Mouse (Mus musculus): ENCODE results near the gene Bud23. TPM values are rescaled to one million over a fixed set of nuclear protein-coding genes. Genes with fewer than 3 reads are reported as not detected.
A peak's percentile ranks its signal among the peaks of the same experiment; 100 is the strongest.
"Not testable (repeated sequence)": the region's sequence is repeated elsewhere in the genome, so short reads cannot be mapped to it uniquely, and the experiment has no call there.

The Bud23 gene
- polyA plus RNA-seq (2015; fragmentation: Nextera tagmentation; extraction: Ambion mirVana) = 102 and 115 TPM in 2 replicates

- 70% methylated on average over 9 of the region's 9 CpGs for WGBS
- Histone ChIP-seq H3K4me1 (peaks cover 20% of the 10 kb centered on the region), H3K9ac (peak within 1 kb of the TSS; percentile 85), H3K4me3 (replicated peaks) (peak within 1 kb of the TSS; percentile 97), H3K27ac (replicated peaks) (peak within 1 kb of the TSS; percentile 66; the same call in 1 of the 2 replicates), H3K4me2 (replicated peaks) (peak within 1 kb of the TSS; percentile 87), H3K36me3 (peaks cover 39% of the 10 kb centered on the region)
- not testable (repeated sequence) for H3K9me3 ChIP-seq (replicated peaks); H3K27me3 ChIP-seq; ATAC-seq (ENCODE audit: insufficient number of reproducible peaks, low FRiP score, low TSS enrichment, low read depth)
Measured at GRCm38 (mm10) chr5:135064909-135065446, at the start of gene Bud23. Gene Bud23, minus strand, starts transcription at chr5:135064959.

DNA sequence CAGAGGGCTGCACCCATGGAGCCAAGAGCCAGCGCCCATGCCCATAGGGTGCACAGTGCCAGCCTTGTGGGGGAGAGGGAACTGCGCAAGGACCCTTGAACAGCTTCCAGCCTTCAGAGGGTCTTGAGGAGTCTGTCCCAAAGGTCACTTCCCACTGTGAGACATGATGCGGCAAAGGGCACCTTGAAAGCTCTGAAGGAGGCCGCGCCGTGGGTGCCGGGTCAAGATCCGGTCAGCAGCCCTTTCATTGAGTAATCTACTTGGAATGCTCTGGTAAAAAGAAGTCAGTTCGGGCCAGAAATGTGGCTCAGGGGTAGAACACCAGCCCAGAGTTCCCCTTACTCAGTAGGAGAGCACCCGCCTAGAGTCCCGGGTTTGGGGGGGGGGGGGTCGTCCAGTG, 49.0 kb upstream of the Bud23 start:
- Histone ChIP-seq H3K9me3 (replicated peaks) (no peaks in the 10 kb centered on the region), H3K4me2 (replicated peaks) (no peak overlapping the region), H3K27me3 (peaks cover 15% of the 10 kb centered on the region), H3K27ac (replicated peaks) (no peak overlapping the region), H3K36me3 (no peaks in the 10 kb centered on the region), H3K9ac (no peak overlapping the region), H3K4me1 (peaks cover 3% of the 10 kb centered on the region; the same call in 1 of the 2 replicates), H3K4me3 (replicated peaks) (no peak overlapping the region)
- ATAC-seq (ENCODE audit: insufficient number of reproducible peaks, low FRiP score, low TSS enrichment, low read depth) = no peak
- WGBS = 85% methylated on average over 12 of the region's 12 CpGs

- peaks cover 51% of the 10 kb centered on the region for H3K27me3 ChIP-seq
- no peak overlapping the region for H3K9ac ChIP-seq
- H3K9me3 ChIP-seq (replicated peaks) = no peaks in the 10 kb centered on the region
- no peak for ATAC-seq (ENCODE audit: insufficient number of reproducible peaks, low FRiP score, low TSS enrichment, low read depth)
- H3K4me3 ChIP-seq (replicated peaks) = no peak overlapping the region
- peaks cover 21% of the 10 kb centered on the region for H3K4me1 ChIP-seq
- H3K4me2 ChIP-seq (replicated peaks) = no peak overlapping the region
- H3K27ac ChIP-seq (replicated peaks) = no peak overlapping the region
- WGBS = 64% methylated on average over 6 of the region's 6 CpGs
- H3K36me3 ChIP-seq = no peaks in the 10 kb centered on the region
Measured at GRCm38 (mm10) chr5:135109976-135110375, 45.2 kb upstream of the Bud23 start.

GRCm38 (mm10) chr5:135109426-135109825, 44.7 kb upstream of the Bud23 start:
- H3K27ac ChIP-seq (replicated peaks) = no peak overlapping the region
- peaks cover 21% of the 10 kb centered on the region for H3K4me1 ChIP-seq
- H3K9ac ChIP-seq = no peak overlapping the region
- H3K36me3 ChIP-seq = no peaks in the 10 kb centered on the region
- no peak overlapping the region for H3K4me2 ChIP-seq (replicated peaks)
- WGBS = 92% methylated on average over 3 of the region's 3 CpGs
- H3K9me3 ChIP-seq (replicated peaks) = no peaks in the 10 kb centered on the region
- no peak overlapping the region for H3K4me3 ChIP-seq (replicated peaks)
- ATAC-seq (ENCODE audit: insufficient number of reproducible peaks, low FRiP score, low TSS enrichment, low read depth) = no peak
- H3K27me3 ChIP-seq = peaks cover 54% of the 10 kb centered on the region

DNA sequence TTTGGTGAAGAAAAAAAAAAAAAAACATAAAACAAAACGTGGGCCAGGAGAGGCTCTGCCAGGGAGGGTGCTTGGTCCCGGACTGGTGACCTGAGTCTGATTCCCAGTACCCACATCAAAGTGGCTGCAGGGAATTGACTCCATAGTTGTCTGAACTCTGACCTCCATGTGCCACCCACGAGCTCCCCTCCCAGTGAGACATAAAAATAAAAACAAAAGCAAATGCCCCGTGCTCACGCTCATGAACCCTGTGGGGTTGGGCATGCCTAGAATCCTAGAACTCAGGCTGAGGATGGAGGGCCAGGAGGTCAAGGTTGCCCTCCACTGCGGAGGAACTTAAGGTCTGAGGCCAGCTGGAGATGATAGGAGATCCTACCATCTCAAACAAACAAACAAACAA, 44.3 kb upstream of the Bud23 start:
- Histone ChIP-seq H3K4me1 (peaks cover 21% of the 10 kb centered on the region), H3K4me3 (replicated peaks) (no peak overlapping the region), H3K27ac (replicated peaks) (no peak overlapping the region), H3K9me3 (replicated peaks) (no peaks in the 10 kb centered on the region), H3K4me2 (replicated peaks) (no peak overlapping the region), H3K9ac (no peak overlapping the region), H3K27me3 (peaks cover 54% of the 10 kb centered on the region), H3K36me3 (no peaks in the 10 kb centered on the region)
- WGBS = 51% methylated on average over 6 of the region's 6 CpGs
- no peak for ATAC-seq (ENCODE audit: insufficient number of reproducible peaks, low FRiP score, low TSS enrichment, low read depth)

- no peak overlapping the region for H3K27ac ChIP-seq (replicated peaks)
- no peaks in the 10 kb centered on the region for H3K9me3 ChIP-seq (replicated peaks)
- H3K4me2 ChIP-seq (replicated peaks) = peak overlapping the region; percentile 98
- peaks cover 57% of the 10 kb centered on the region for H3K27me3 ChIP-seq
- ATAC-seq (ENCODE audit: insufficient number of reproducible peaks, low FRiP score, low TSS enrichment, low read depth) = no peak
- H3K4me1 ChIP-seq = peaks cover 21% of the 10 kb centered on the region
- WGBS = 7% methylated on average over 40 of the region's 40 CpGs
- H3K36me3 ChIP-seq = no peaks in the 10 kb centered on the region
- H3K9ac ChIP-seq = no peak overlapping the region
- peak overlapping the region; percentile 53 for H3K4me3 ChIP-seq (replicated peaks)
Measured at GRCm38 (mm10) chr5:135107521-135108501, 43.1 kb upstream of the Bud23 start.

GRCm38 (mm10) chr5:135106758-135107256, 42.0 kb upstream of the Bud23 start:
- H3K4me3 ChIP-seq (replicated peaks) = peak overlapping the region; percentile 53
- peaks cover 57% of the 10 kb centered on the region for H3K27me3 ChIP-seq
- WGBS = 0% methylated on average over 48 of the region's 48 CpGs
- peak; percentile 53; the same call in 1 of the 2 replicates for ATAC-seq (ENCODE audit: insufficient number of reproducible peaks, low FRiP score, low TSS enrichment, low read depth)
- H3K36me3 ChIP-seq = no peaks in the 10 kb centered on the region
- H3K27ac ChIP-seq (replicated peaks) = no peak overlapping the region
- no peaks in the 10 kb centered on the region for H3K9me3 ChIP-seq (replicated peaks)
- H3K4me2 ChIP-seq (replicated peaks) = peak overlapping the region; percentile 98
- H3K9ac ChIP-seq = peak overlapping the region; percentile 4
- peaks cover 21% of the 10 kb centered on the region for H3K4me1 ChIP-seq

DNA sequence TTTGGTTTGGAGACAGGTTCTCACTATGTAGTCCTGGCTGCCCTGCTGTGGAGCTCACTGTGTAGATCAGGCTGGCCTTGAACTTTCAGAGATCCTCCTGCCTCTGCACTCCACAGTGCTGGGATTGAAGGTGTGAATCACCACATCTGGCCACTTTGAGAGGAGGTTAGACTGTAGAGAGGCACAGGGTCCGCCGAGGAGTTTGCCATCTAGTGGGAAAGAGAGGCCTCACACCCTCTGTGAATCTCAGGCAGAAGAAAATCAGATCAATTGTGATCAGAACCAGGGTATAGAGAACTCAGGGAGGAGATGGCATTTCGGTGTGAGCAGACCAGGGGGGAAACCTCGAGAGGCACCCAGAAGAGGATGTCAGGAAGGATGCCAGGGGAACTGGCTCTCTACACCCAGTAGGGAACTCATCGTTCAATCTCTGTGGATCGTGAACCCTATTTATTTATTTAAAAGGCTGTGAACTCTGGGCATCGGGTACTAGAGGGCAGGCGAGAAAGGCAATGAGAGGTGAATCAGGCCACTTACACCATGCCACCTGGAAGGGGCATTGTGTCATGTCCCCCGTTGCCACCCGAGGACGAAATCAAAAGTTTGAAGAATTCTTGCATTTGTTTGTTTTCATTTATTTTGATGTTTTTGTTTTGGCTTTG, 39.4 kb upstream of the Bud23 start:
- Histone ChIP-seq H3K27ac (replicated peaks) (no peak overlapping the region), H3K27me3 (peaks cover 45% of the 10 kb centered on the region), H3K4me3 (replicated peaks) (no peak overlapping the region), H3K9me3 (replicated peaks) (no peaks in the 10 kb centered on the region), H3K4me2 (replicated peaks) (no peak overlapping the region), H3K4me1 (peaks cover 21% of the 10 kb centered on the region), H3K36me3 (no peaks in the 10 kb centered on the region), H3K9ac (no peak overlapping the region)
- no peak for ATAC-seq (ENCODE audit: insufficient number of reproducible peaks, low FRiP score, low TSS enrichment, low read depth)
- 63% methylated on average over 11 of the region's 11 CpGs for WGBS

- H3K36me3 ChIP-seq = no peaks in the 10 kb centered on the region
- no peak overlapping the region for H3K4me2 ChIP-seq (replicated peaks)
- no peak overlapping the region for H3K27ac ChIP-seq (replicated peaks)
- H3K9ac ChIP-seq = no peak overlapping the region
- peaks cover 15% of the 10 kb centered on the region for H3K27me3 ChIP-seq
- no peak overlapping the region for H3K4me3 ChIP-seq (replicated peaks)
- no peak for ATAC-seq (ENCODE audit: insufficient number of reproducible peaks, low FRiP score, low TSS enrichment, low read depth)
- H3K4me1 ChIP-seq = no peaks in the 10 kb centered on the region
- H3K9me3 ChIP-seq (replicated peaks) = no peaks in the 10 kb centered on the region
- 47% methylated on average over 1 of the region's 1 CpGs for WGBS
Measured at GRCm38 (mm10) chr5:135100981-135101380, 36.2 kb upstream of the Bud23 start.

DNA sequence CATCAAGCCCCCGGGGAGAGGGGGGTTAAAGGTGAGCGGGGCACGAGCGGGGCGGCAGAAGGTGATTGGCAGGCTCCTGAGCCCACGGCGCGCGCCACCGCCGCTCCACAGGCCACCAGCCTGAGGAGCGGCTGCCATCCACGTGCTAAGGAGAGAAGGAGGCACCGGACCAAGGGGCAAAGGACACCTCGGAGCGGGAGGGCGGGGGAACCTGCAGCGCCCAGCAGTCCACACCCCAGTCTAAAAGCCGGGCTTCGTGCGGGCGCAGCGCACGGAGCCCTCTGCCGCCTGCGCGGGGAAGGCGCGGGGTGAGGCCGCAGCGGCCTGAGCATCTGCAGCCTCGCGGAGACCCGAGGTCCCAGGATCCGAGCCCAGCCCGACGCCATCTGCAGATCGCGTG, 24.9 kb upstream of the Bud23 start, which contains the start of gene Mlxipl:
Gene Mlxipl (plus strand): TSS at position 238 of the 400 bp plus-strand sequence.
- no peak within 1 kb of the TSS for H3K27ac ChIP-seq (replicated peaks)
- H3K9me3 ChIP-seq (replicated peaks) = no peaks in the 10 kb centered on the region
- H3K27me3 ChIP-seq = peaks cover 36% of the 10 kb centered on the region
- no peak within 1 kb of the TSS for H3K9ac ChIP-seq
- peak within 1 kb of the TSS; percentile 26 for H3K4me3 ChIP-seq (replicated peaks)
- H3K4me2 ChIP-seq (replicated peaks) = peak within 1 kb of the TSS; percentile 48
- H3K36me3 ChIP-seq = no peaks in the 10 kb centered on the region
- peaks cover 7% of the 10 kb centered on the region for H3K4me1 ChIP-seq
- ATAC-seq (ENCODE audit: insufficient number of reproducible peaks, low FRiP score, low TSS enrichment, low read depth) = 0 out of 2 replicates have a peak, but pooled peaks have one; percentile 24
- WGBS = 3% methylated on average over 38 of the region's 39 CpGs

- H3K4me1 ChIP-seq = peaks cover 7% of the 10 kb centered on the region
- no peak for ATAC-seq (ENCODE audit: insufficient number of reproducible peaks, low FRiP score, low TSS enrichment, low read depth)
- H3K9ac ChIP-seq = no peak overlapping the region
- no peak overlapping the region for H3K4me3 ChIP-seq (replicated peaks)
- no peak overlapping the region for H3K4me2 ChIP-seq (replicated peaks)
- no peak overlapping the region for H3K27ac ChIP-seq (replicated peaks)
- H3K27me3 ChIP-seq = peaks cover 32% of the 10 kb centered on the region
- H3K36me3 ChIP-seq = no peaks in the 10 kb centered on the region
- WGBS = 30% methylated on average over 4 of the region's 4 CpGs
- H3K9me3 ChIP-seq (replicated peaks) = no peaks in the 10 kb centered on the region
Measured at GRCm38 (mm10) chr5:135086871-135087270, 22.1 kb upstream of the Bud23 start.

Data from embryonic facial prominence, embryonic 15.5 days (tissue).